Mouse (Mus musculus): ENCODE data around the gene Ttll10.

The Ttll10 gene

GRCm38 (mm10) chr4:156065156-156065894, 6.1 kb upstream of the Ttll10 start:
- DNase-seq = no peak

- no peak for DNase-seq
Measured at GRCm38 (mm10) chr4:156064510-156064897, 5.3 kb upstream of the Ttll10 start.

GRCm38 (mm10) chr4:156063861-156064509, 4.8 kb upstream of the Ttll10 start:
- DNase-seq = no peak

GRCm38 (mm10) chr4:156059713-156060112, 499 bp upstream of the Ttll10 start:
- no peak for DNase-seq

- DNase-seq = no peak
Measured at GRCm38 (mm10) chr4:156058826-156059225, 388 bp downstream of the Ttll10 start.

- no peak for DNase-seq
Measured at GRCm38 (mm10) chr4:156057702-156058101, 1.5 kb downstream of the Ttll10 start.

- DNase-seq = no peak
Measured at GRCm38 (mm10) chr4:156055173-156055572, 4.0 kb downstream of the Ttll10 start.

- no peak for DNase-seq
Measured at GRCm38 (mm10) chr4:156054606-156055005, 4.6 kb downstream of the Ttll10 start.

- DNase-seq = no peak
Measured at GRCm38 (mm10) chr4:156054130-156054529, 5.1 kb downstream of the Ttll10 start.

GRCm38 (mm10) chr4:156053113-156053512, 6.1 kb downstream of the Ttll10 start:
- no peak for DNase-seq

GRCm38 (mm10) chr4:156050391-156050980, 8.7 kb downstream of the Ttll10 start:
- DNase-seq = no peak

- DNase-seq = no peak
Measured at GRCm38 (mm10) chr4:156049779-156050178, 9.4 kb downstream of the Ttll10 start.

GRCm38 (mm10) chr4:156044754-156045153, 14.5 kb downstream of the Ttll10 start:
- no peak for DNase-seq

GRCm38 (mm10) chr4:156034901-156035300, 24.3 kb downstream of the Ttll10 start:
- no peak for DNase-seq

GRCm38 (mm10) chr4:156034301-156034700, 24.9 kb downstream of the Ttll10 start:
- DNase-seq = no peak

- no peak for DNase-seq
Measured at GRCm38 (mm10) chr4:156033476-156034119, 25.6 kb downstream of the Ttll10 start.

- no peak for DNase-seq
Measured at GRCm38 (mm10) chr4:156032856-156033255, 26.4 kb downstream of the Ttll10 start.

GRCm38 (mm10) chr4:156031593-156032391, 27.4 kb downstream of the Ttll10 start:
- peak; percentile 67 for DNase-seq

GRCm38 (mm10) chr4:156031255-156031592, 28.0 kb downstream of the Ttll10 start:
- no peak for DNase-seq

GRCm38 (mm10) chr4:156030651-156031118, 28.5 kb downstream of the Ttll10 start:
- no peak for DNase-seq

- no peak for DNase-seq
Measured at GRCm38 (mm10) chr4:156028580-156028979, 30.6 kb downstream of the Ttll10 start.

GRCm38 (mm10) chr4:156026013-156026412, 33.2 kb downstream of the Ttll10 start, which contains the start of gene Tnfrsf18:
Gene Tnfrsf18, plus strand, starts transcription at chr4:156026164.
- DNase-seq = peak; percentile 71

- no peak for DNase-seq
Measured at GRCm38 (mm10) chr4:156024184-156024583, 35.0 kb downstream of the Ttll10 start.
